Comparison of ENCODE assay signal across 1 mouse cellular context in the genomic region with DNA sequence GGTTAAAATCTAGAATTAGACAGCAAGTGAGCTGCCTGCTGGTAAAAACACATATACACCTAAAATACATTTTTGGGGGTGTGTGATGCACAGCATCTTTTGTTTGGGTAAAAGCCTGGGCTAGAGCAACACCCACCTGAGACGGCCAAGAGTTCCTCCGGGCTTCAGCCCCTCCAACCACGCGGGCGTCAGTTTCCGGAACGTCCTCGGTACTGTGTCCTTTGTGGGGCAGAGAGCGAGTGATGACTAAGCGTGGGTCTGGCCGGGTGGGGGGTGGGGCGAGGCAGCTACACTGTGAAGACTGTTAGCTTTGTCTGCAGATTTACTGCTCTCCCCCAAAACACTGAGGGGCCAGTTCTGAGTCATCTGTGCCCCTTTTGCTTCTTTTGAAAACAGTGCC.
A peak's percentile ranks its signal among the peaks of the same experiment; 100 is the strongest.
TF ChIP-seq lines count a peak whose summit lies in the region.

No protein-coding gene starts in this region.

TF ChIP-seq in MEL, 35 proteins besides CTCF, POLR2A, EP300 and RAD21 (continued from another document):
- TF ChIP-seq ZNF384 (IDR thresholded peaks at IDR 0.05; ENCODE audit: low read depth, low read length) (0 out of 2 replicates have a peak, but pooled peaks have one; percentile 15), JUND (IDR thresholded peaks at IDR 0.05; ENCODE audit: low read depth, low read length) (no peak), NELFE (IDR thresholded peaks at IDR 0.05; ENCODE audit: low read depth, low read length) (peak; percentile 68), TBP (IDR thresholded peaks at IDR 0.05; ENCODE audit: low read depth, low read length) (peak; percentile 73; the same call in 1 of the 2 replicates), MXI1 (IDR thresholded peaks at IDR 0.05; ENCODE audit: low read depth, low read length) (peak; percentile 69), GABPA (IDR thresholded peaks at IDR 0.05; ENCODE audit: low read depth, low read length) (peak; percentile 20; the same call in 1 of the 2 replicates), SIN3A (IDR thresholded peaks at IDR 0.05; ENCODE audit: low read length) (peak; percentile 76), MAFK (IDR thresholded peaks at IDR 0.05; ENCODE audit: borderline replicate concordance, low read depth, low read length) (no peak), MAZ (IDR thresholded peaks at IDR 0.05; ENCODE audit: low read depth, low read length) (peak; percentile 64), MYC (IDR thresholded peaks at IDR 0.05; ENCODE audit: low read depth, low read length) (peak; percentile 74; the same call in 1 of the 2 replicates), RCOR1 (IDR thresholded peaks at IDR 0.05; ENCODE audit: low read depth, low read length) (0 out of 2 replicates have a peak, but pooled peaks have one; percentile 18)
